Comparison of ENCODE assay signal across 8 mouse cellular contexts in the genomic region with DNA sequence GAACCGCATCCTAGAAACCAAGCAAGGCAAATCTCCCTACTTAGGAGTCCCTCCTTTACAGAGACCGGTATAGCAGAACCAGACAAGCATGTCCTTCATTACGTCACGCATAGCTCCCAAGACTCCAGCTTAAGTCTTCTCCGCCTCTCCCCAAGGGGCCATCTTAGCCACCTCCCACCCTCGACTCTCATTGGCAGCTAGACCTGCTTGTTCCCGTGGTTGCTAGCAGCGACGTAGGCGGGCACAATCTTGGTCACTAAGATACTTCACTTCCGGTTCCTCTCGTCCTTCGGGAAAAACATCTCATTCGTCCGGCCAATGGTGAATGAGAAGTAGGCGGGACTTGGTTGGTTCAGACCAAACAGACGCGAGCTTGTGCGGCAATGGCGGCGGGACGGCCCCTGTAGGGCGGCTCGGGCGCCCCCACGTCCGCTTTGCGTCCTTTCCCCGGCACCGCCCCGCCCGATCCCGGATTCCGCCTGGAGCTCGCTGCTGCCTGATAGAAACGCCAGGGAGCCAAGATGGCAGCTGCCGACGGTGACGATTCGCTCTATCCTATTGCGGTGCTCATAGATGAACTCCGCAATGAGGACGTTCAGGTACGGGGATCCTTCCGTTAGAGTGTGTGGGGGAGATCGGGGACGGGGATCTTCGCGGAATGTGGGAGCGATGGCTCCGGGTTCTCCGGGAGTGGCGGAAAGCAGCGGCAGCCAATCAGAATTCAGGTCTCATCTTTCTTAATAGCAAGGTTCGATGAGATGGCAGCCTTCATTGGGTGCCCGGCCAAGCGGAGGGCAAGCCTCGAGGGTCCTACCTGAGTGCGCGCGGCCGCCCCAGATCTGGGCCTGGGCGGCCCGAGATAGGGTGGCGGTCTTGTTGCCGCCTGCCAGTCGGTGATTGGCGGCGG. TPM values are rescaled to one million over a fixed set of nuclear protein-coding genes. Genes with fewer than 3 reads are reported as not detected.
DNase-seq lines count a peak whose midpoint lies in the region; ATAC-seq and TF ChIP-seq lines count a peak whose summit lies in the region.

Gene Ppp2r1a (plus strand): TSS at position 327 of the 907 bp plus-strand sequence.

- peak; percentile 99 for ATAC-seq in kidney, embryonic 14.5 days (ENCODE audit: low FRiP score, low TSS enrichment)
- peak; percentile 99 for ATAC-seq in limb, embryonic 15.5 days (ENCODE audit: insufficient number of reproducible peaks, low FRiP score, low TSS enrichment, low read depth)

- no peak for TF ChIP-seq CTCF in bone marrow macrophage, adult 2 months (IDR thresholded peaks at IDR 0.05; ENCODE audit: low read depth, low read length)
- no peak for TF ChIP-seq CTCF in embryonic fibroblast, embryonic 13.5 days (IDR thresholded peaks at IDR 0.05; ENCODE audit: borderline replicate concordance, insufficient read depth, low read length)

- H3K36me3 ChIP-seq in kidney, embryonic 14.5 days (ENCODE audit: control insufficient read depth, insufficient read depth, low read length): no peaks in the 10 kb centered on the region
- no peaks in the 10 kb centered on the region for H3K36me3 ChIP-seq in limb, embryonic 15.5 days

- peak within 1 kb of the TSS; percentile 91 for H3K27ac ChIP-seq in bone marrow macrophage, adult 2 months (ENCODE audit: insufficient read depth, low read depth, low read length)
- H3K27ac ChIP-seq in embryonic fibroblast, embryonic 13.5 days (ENCODE audit: insufficient read depth, low read length): peak within 1 kb of the TSS; percentile 92
- H3K27ac ChIP-seq in kidney, embryonic 14.5 days (ENCODE audit: low read depth, low read length): peak within 1 kb of the TSS; percentile 96
- peak within 1 kb of the TSS; percentile 99 for H3K27ac ChIP-seq in limb, embryonic 15.5 days

- H3K4me2 ChIP-seq in kidney, embryonic 14.5 days (replicated peaks; ENCODE audit: low read depth, low read length): peak within 1 kb of the TSS; percentile 75
- H3K4me2 ChIP-seq in limb, embryonic 15.5 days: peak within 1 kb of the TSS; percentile 58

- no peak for TF ChIP-seq POLR2A in bone marrow macrophage, adult 2 months (IDR thresholded peaks at IDR 0.05; ENCODE audit: borderline replicate concordance, low read depth, low read length)
- TF ChIP-seq POLR2A in embryonic fibroblast, embryonic 13.5 days (IDR thresholded peaks at IDR 0.05; ENCODE audit: low read depth, low read length): peak; percentile 89

- H3K9me3 ChIP-seq in kidney, embryonic 14.5 days (ENCODE audit: control insufficient read depth, low read length): no peaks in the 10 kb centered on the region
- H3K9me3 ChIP-seq in limb, embryonic 15.5 days: no peaks in the 10 kb centered on the region

- under 1% methylated on average over 69 of the region's 69 CpGs for WGBS in kidney, embryonic 14.5 days
- WGBS in limb, embryonic 15.5 days: under 1% methylated on average over 69 of the region's 69 CpGs

- peak within 1 kb of the TSS; percentile 85 for H3K9ac ChIP-seq in kidney, embryonic 14.5 days (ENCODE audit: low read depth, low read length)
- H3K9ac ChIP-seq in limb, embryonic 15.5 days: peak within 1 kb of the TSS; percentile 64

- H3K27me3 ChIP-seq in kidney, embryonic 14.5 days (ENCODE audit: control insufficient read depth, insufficient read depth, low read length): no peaks in the 10 kb centered on the region
- no peaks in the 10 kb centered on the region for H3K27me3 ChIP-seq in limb, embryonic 15.5 days

- H3K4me1 ChIP-seq in bone marrow macrophage, adult 2 months (ENCODE audit: control insufficient read depth, insufficient read depth, low read length): peaks cover 40% of the 10 kb centered on the region
- H3K4me1 ChIP-seq in embryonic fibroblast, embryonic 13.5 days (ENCODE audit: control insufficient read depth, insufficient read depth, low read length): peaks cover 6% of the 10 kb centered on the region
- H3K4me1 ChIP-seq in kidney, embryonic 14.5 days (ENCODE audit: control insufficient read depth, insufficient read depth, low read length): peaks cover 19% of the 10 kb centered on the region
- H3K4me1 ChIP-seq in limb, embryonic 15.5 days: peaks cover 22% of the 10 kb centered on the region

- peak within 1 kb of the TSS; percentile 85 for H3K4me3 ChIP-seq in bone marrow macrophage, adult 2 months (ENCODE audit: insufficient read depth, low read length)
- peak within 1 kb of the TSS; percentile 57 for H3K4me3 ChIP-seq in embryonic fibroblast, embryonic 13.5 days (ENCODE audit: insufficient read depth, low read length)
- H3K4me3 ChIP-seq in kidney, embryonic 14.5 days (ENCODE audit: low read length): peak within 1 kb of the TSS; percentile 82
- peak within 1 kb of the TSS; percentile 67 for H3K4me3 ChIP-seq in limb, embryonic 15.5 days

- DNase-seq in A20 (ENCODE audit: low read depth, low spot score): peak; percentile 99
- peak; percentile 100 for DNase-seq in heart, adult 9 months (ENCODE audit: low spot score in 2 of 2)
- DNase-seq in monocyte, adult 2 months (ENCODE audit: low read depth in 1 of 2, low spot score in 2 of 2): peak; percentile 98 to 99
- DNase-seq in spleen, postnatal 36 days (ENCODE audit: low spot score in 2 of 2): peak; percentile 98 to 99

RNA-seq across cellular contexts. Expression of gene Ppp2r1a, which starts in this region (rescaled TPM):
- 193 and 210 TPM in 2 replicates for polyA plus RNA-seq in bone marrow macrophage, adult 2 months (2012; ENCODE audit: insufficient read depth, insufficient read length, missing spikeins)
- polyA plus RNA-seq in embryonic fibroblast, embryonic 13.5 days (2011; ENCODE audit: insufficient read length, low read depth, missing spikeins): 199 and 204 TPM in 2 replicates
- polyA plus RNA-seq in kidney, embryonic 14.5 days (2014; fragmentation: Nextera tagmentation; extraction: Ambion mirVana): 384 and 485 TPM in 2 replicates
- polyA plus RNA-seq in limb, embryonic 15.5 days (2015; fragmentation: Nextera tagmentation; extraction: Ambion mirVana): 340 and 361 TPM in 2 replicates

Comparison
In these comparisons a context has a peak if more than half of its experiments do, and no peak if none do; other contexts are left out.
1. Peak in every context shown above with its lines: DNase-seq, ATAC-seq, H3K4me3 ChIP-seq and H3K27ac ChIP-seq.